Mouse (Mus musculus) myocyte (in vitro differentiated cells): ENCODE data around the gene Sulf2.

Source experiments
- MYOG ChIP-seq, 3 experiments: IDR thresholded peaks; one replicate each; pipeline ENCODE4 v1.6.1; 2011; ENCODE audit warnings: control low read depth in 2 of 3, low read depth in 2 of 3, mild to moderate bottlenecking in 2 of 3; ENCODE audit not compliant: insufficient read length in 2 of 3, control insufficient read depth in 1 of 3, insufficient read depth in 1 of 3
- TCF12 ChIP-seq: IDR thresholded peaks from one replicate; pipeline ENCODE4 v1.6.1; 2011; ENCODE audit warnings: mild to moderate bottlenecking, control low read depth; ENCODE audit not compliant: poor library complexity, insufficient read depth, severe bottlenecking

GRCm38 (mm10) chr2:166165396-166165795, 9.9 kb upstream of the Sulf2 start:
- TF ChIP-seq TCF12 (no peak), MYOG (IDR thresholded peaks at IDR 0.05; ENCODE audit: control insufficient read depth in 1 of 3, insufficient read depth in 1 of 3, insufficient read length in 2 of 3, low read depth in 2 of 3) (no peak)
